Mouse (Mus musculus) heart, postnatal 0 days (tissue): Measurements from ENCODE around the gene Klhdc4. TPM values are rescaled to one million over a fixed set of nuclear protein-coding genes. Genes with fewer than 3 reads are reported as not detected.

Source experiments
- ATAC-seq: fragments of 200-750 bp; cut with Nextera tagmentation; 2 replicates; pipeline ENCODE4 v1.8.0; 2017; ENCODE audit warnings: low read depth, moderate number of reproducible peaks, moderate library complexity; ENCODE audit not compliant: insufficient read depth
- DNase-seq: peaks from one replicate; pipeline ENCODE4 v3.0.0-alpha.2; 2016; ENCODE audit warnings: low spot score
- H3K27ac ChIP-seq: fragments of 300-500 bp; sonication (generic); 2 replicates; pipeline ENCODE4 v1.5.1; 2014; ENCODE audit warnings: low read depth, mild to moderate bottlenecking
- H3K27me3 ChIP-seq: fragments of 300-500 bp; sonication (generic); 2 replicates; pipeline ENCODE4 v1.6.1; 2014; ENCODE audit warnings: low read length, mixed read lengths; ENCODE audit not compliant: control insufficient read depth, insufficient read depth
- H3K36me3 ChIP-seq: fragments of 300-500 bp; sonication (generic); replicated peaks from 2 replicates; pipeline ENCODE4 v1.6.1; 2014; ENCODE audit warnings: low read length, mixed read lengths; ENCODE audit not compliant: control insufficient read depth, insufficient read depth
- H3K4me1 ChIP-seq: fragments of 300-500 bp; sonication (generic); 2 replicates; pipeline ENCODE4 v1.6.1; 2014; ENCODE audit warnings: antibody characterized with exemption; ENCODE audit not compliant: control insufficient read depth, insufficient read depth
- H3K4me2 ChIP-seq: fragments of 300-500 bp; sonication (generic); 2 replicates; pipeline ENCODE4 v1.6.1; 2014; ENCODE audit warnings: low read depth, mild to moderate bottlenecking, low read length, moderate library complexity
- H3K4me3 ChIP-seq: fragments of 300-500 bp; sonication (generic); 2 replicates; pipeline ENCODE4 v1.5.1; 2014; ENCODE audit warnings: low read depth, low read length
- H3K9ac ChIP-seq: fragments of 300-500 bp; sonication (generic); replicated peaks from 2 replicates; pipeline ENCODE4 v1.6.1; 2014; ENCODE audit warnings: low read depth, low read length, mixed read lengths
- H3K9me3 ChIP-seq: fragments of 300-500 bp; sonication (generic); replicated peaks from 2 replicates; pipeline ENCODE4 v1.6.1; 2016; ENCODE audit warnings: low read length; ENCODE audit not compliant: control insufficient read depth
- CTCF ChIP-seq: IDR thresholded peaks from 2 replicates; pipeline ENCODE4 v1.5.1; 2016; ENCODE audit warnings: antibody characterized with exemption, control low read depth, low read depth
- EP300 ChIP-seq: IDR thresholded peaks from 2 replicates; pipeline ENCODE4 v1.6.1; 2016; ENCODE audit warnings: antibody characterized with exemption, low read depth
- WGBS: fragments of 180-500 bp; shearing (Covaris S2); extraction: QIAGEN DNeasy Blood & Tissue Kit; methylation state at CpG from one replicate; pipeline ENCODE4 v1.1.7; 2014; 5-methylcytosine and 5-hydroxymethylcytosine counted together
- polyA plus RNA-seq: library from polyadenylated mRNA; unstranded; fragments of >200 nt; fragmentation: Nextera tagmentation; extraction: Ambion mirVana; gene quantifications from 2 replicates; pipeline ENCODE4 v1.2.1, GENCODE M21; 2015
- total RNA-seq: library from RNA; depleted of rRNA; stranded (reverse); fragments of >200 nt; gene quantifications from 2 replicates; pipeline ENCODE4 v1.2.3, GENCODE M21; 2014; ENCODE audit warnings: low replicate concordance

Klhdc4 gene
- total and polyA plus RNA-seq, 2 experiments from 2014 or later = 9.4 to 13.9 TPM

GRCm38 (mm10) chr8:121861806-121862548 is 32.6 kb upstream of the Klhdc4 start:
- ATAC-seq = peak; percentile 90
- TF ChIP-seq EP300 (no peak), CTCF (no peak)
- WGBS = 53% methylated on average over 12 of the region's 12 CpGs
- no peak overlapping the region for H3K9ac ChIP-seq
- H3K4me3 ChIP-seq = no peak overlapping the region
- peak; percentile 52 for DNase-seq
- peak overlapping the region; percentile 28; the same call in 1 of the 2 replicates for H3K27ac ChIP-seq
- no peak overlapping the region for H3K4me2 ChIP-seq
- H3K27me3 ChIP-seq = no peaks in the 10 kb centered on the region
- no peaks in the 10 kb centered on the region for H3K9me3 ChIP-seq
- H3K36me3 ChIP-seq = no peaks in the 10 kb centered on the region
- 0 out of 2 replicates have a peak, but pooled peaks cover 4% of the 10 kb centered on the region for H3K4me1 ChIP-seq

- Histone ChIP-seq H3K4me2 (no peak overlapping the region), H3K36me3 (no peaks in the 10 kb centered on the region), H3K27me3 (no peaks in the 10 kb centered on the region), H3K27ac (no peak overlapping the region), H3K4me1 (0 out of 2 replicates have a peak, but pooled peaks cover 4% of the 10 kb centered on the region), H3K9me3 (no peaks in the 10 kb centered on the region), H3K4me3 (no peak overlapping the region), H3K9ac (no peak overlapping the region)
- 57% methylated on average over 6 of the region's 6 CpGs for whole genome bisulfite sequencing
- ATAC-seq (no peak), DNase-seq (no peak)
- TF ChIP-seq EP300 (no peak), CTCF (no peak)
Observed at GRCm38 (mm10) chr8:121861276-121861675, 31.9 kb upstream of the Klhdc4 start.

- H3K4me3 ChIP-seq = no peak overlapping the region
- TF ChIP-seq EP300 = no peak
- no peak for DNase-seq
- H3K36me3 ChIP-seq = no peaks in the 10 kb centered on the region
- no peaks in the 10 kb centered on the region for H3K9me3 ChIP-seq
- ATAC-seq = no peak
- no peak overlapping the region for H3K4me2 ChIP-seq
- no peaks in the 10 kb centered on the region for H3K27me3 ChIP-seq
- peaks cover 8% of the 10 kb centered on the region for H3K4me1 ChIP-seq
- no peak overlapping the region for H3K27ac ChIP-seq
- 50% methylated on average over 2 of the region's 2 CpGs for WGBS
- H3K9ac ChIP-seq = no peak overlapping the region
Observed at GRCm38 (mm10) chr8:121857747-121858146, 28.4 kb upstream of the Klhdc4 start.

DNA sequence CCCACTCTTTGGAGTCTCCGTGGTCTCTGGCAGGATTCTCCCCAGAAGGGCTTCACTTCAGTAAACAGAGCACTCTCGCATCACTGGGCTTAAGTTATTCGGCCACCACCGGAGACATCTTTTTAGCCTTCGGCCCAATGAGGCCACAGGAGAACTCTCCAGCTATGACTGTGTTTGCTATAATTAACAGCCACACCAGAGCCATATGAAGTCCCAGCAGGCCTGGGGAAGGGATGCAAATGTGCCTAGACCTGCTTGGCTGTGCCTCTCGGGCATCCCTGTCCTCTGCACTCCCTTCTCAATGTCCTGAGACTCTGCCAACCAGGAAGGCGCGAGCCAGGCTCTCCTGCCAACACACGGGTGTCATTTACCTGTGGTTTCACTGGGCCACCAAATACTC is 28.0 kb upstream of the Klhdc4 start:
- H3K27ac ChIP-seq = no peak overlapping the region
- WGBS = 61% methylated on average over 9 of the region's 9 CpGs
- TF ChIP-seq CTCF = no peak
- TF ChIP-seq EP300 = no peak
- no peak overlapping the region for H3K9ac ChIP-seq
- H3K9me3 ChIP-seq = no peaks in the 10 kb centered on the region
- peaks cover 5% of the 10 kb centered on the region for H3K4me1 ChIP-seq
- H3K4me3 ChIP-seq = no peak overlapping the region
- H3K4me2 ChIP-seq = no peak overlapping the region
- DNase-seq (no peak), ATAC-seq (no peak)
- no peaks in the 10 kb centered on the region for H3K27me3 ChIP-seq
- no peaks in the 10 kb centered on the region for H3K36me3 ChIP-seq

GRCm38 (mm10) chr8:121856071-121856746 is 26.8 kb upstream of the Klhdc4 start:
- WGBS = 82% methylated on average over 14 of the region's 14 CpGs

More at GRCm38 (mm10) chr8:121856071-121856746, 26.8 kb upstream of the Klhdc4 start:
- Histone ChIP-seq H3K9me3 (no peaks in the 10 kb centered on the region), H3K36me3 (no peaks in the 10 kb centered on the region), H3K4me3 (no peak overlapping the region), H3K4me2 (no peak overlapping the region), H3K9ac (no peak overlapping the region), H3K4me1 (peaks cover 5% of the 10 kb centered on the region), H3K27me3 (no peaks in the 10 kb centered on the region), H3K27ac (no peak overlapping the region)
- TF ChIP-seq EP300 = no peak
- ATAC-seq = no peak
- DNase-seq = no peak
